Mouse (Mus musculus): ENCODE results near the gene Riok1.

The Riok1 gene

GRCm38 (mm10) chr13:38064854-38065663 lies 28.3 kb downstream of the Riok1 start:
- peak; percentile 23 to 24 for DNase-seq

GRCm38 (mm10) chr13:38070945-38071344 lies 34.1 kb downstream of the Riok1 start:
- no peak for DNase-seq

- DNase-seq = no peak
Observed at GRCm38 (mm10) chr13:38073374-38074307, 36.8 kb downstream of the Riok1 start.

- no peak for DNase-seq
Observed at GRCm38 (mm10) chr13:38074404-38074803, 37.6 kb downstream of the Riok1 start.

- DNase-seq = no peak
Observed at GRCm38 (mm10) chr13:38077113-38077512, 40.3 kb downstream of the Riok1 start.

GRCm38 (mm10) chr13:38078836-38079235 lies 42.0 kb downstream of the Riok1 start:
- no peak for DNase-seq

DNA sequence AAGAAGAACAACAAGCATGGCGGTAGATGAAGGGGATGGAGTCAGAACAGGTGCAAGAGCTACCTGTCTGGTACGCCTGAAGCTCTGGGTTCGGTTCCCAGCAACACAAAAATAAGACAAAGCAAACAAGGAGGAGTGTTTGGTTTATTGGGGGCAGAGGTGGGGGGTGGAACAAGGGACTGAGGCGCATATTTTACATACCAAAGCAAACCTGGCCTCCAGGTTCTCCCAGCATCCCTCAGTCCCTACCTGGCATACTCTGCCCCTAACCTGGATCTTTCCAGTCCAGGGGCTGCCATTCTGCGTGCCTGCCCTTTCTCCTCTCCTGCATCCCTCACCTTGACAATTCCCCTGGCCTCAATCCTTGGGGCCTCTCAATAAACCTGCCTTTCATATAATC lies 42.6 kb downstream of the Riok1 start:
- no peak for DNase-seq

- DNase-seq = no peak
Observed at GRCm38 (mm10) chr13:38080014-38080413, 43.2 kb downstream of the Riok1 start.

GRCm38 (mm10) chr13:38080725-38081124 lies 43.9 kb downstream of the Riok1 start:
- DNase-seq = no peak

DNA sequence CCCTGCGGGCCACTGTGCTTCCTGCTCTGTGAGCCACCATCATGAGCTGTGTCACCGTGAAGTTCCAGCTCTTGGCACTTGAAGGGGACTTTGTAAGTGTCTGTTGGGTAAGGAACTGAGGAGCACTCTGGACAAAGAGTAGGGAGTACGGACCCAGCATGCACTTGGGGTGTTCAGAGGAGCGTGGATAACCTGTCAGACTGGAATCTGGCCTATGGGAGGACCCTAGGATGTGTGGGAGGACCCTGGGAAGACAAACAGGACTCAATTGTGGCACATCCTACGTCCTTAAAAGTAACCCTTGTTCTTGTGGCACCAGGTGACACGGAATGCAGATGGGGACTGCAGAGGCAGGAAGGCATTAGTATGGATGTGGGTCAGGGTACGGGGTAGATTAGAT lies 44.4 kb downstream of the Riok1 start:
- no peak for DNase-seq

DNA sequence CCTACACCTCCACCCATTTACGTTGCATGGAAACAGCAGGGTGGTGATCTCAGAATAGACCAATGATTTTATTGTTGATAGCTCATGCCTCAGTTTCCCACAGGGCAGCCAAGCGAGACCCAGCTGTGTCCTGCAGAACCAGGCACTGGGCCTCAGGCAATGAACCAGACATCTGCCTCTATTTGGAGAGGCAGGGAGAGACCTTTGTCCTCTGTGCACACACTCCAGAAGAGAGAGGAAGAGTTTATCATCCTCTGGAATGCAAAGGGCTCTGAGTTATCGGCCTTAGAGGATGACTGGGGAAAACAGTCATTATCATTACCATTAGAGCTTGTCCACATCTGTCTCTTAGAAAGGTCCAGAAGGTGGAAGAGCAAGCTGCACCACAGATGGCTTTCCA lies 49.9 kb downstream of the Riok1 start:
- no peak for DNase-seq

- no peak for DNase-seq
Observed at GRCm38 (mm10) chr13:38088008-38088407, 51.2 kb downstream of the Riok1 start.

DNA sequence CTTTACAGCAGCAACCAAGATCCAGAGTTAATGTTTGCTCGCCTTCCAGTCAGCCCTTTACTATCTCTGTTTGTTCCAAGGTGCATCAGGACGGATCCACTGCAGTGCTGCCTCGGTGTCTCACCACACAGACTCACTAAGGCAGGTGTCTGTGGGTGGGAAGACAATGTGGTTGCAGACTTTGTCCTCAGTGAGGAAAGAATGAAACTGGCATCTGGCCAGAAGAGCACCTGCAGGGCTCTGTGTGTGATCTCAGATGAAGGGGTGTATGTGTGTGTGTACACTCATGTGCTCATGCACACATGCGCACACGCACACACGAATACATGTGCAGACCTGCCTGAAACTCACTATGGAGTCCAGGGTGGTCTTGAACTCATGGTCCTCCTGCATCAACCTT lies 52.7 kb downstream of the Riok1 start:
- no peak for DNase-seq

DNA sequence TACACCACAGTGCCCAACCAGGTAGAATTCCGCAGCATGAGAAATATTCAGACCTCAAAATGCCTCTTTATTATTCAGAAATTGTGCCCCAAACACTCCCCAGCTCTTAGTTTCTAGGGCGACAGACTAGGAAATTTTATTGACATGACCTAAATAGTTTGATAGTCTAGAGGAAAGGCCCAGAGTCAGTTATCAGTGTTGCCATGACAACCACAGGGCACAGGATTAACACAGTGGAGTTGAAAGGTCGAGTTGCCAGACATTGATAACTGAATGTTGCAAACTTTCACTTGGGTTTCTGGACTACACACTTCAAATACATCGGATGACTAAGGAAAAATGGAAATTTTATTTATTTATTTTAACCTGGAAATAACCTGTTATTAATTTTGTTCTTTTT lies 53.1 kb downstream of the Riok1 start:
- no peak for DNase-seq

DNA sequence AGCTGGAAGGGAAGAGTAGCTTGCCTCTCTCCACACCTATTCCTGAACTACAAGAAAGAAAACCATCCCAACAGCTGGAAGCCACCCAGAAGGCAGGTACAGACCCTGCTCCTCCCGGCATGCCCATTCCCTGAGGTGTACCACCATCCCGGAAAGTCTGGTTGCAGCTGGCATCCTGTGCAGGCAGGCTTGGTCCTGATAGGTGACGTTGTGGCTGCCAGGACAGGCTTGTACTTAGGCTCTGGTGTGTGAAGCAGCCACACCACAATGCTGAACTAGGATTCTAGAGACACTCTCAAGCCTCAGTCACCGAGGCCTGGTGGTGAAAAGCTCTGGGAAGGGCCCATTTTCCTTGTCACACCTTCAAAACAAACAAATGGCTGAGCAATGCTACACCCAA lies 59.4 kb downstream of the Riok1 start:
- no peak for DNase-seq

GRCm38 (mm10) chr13:38103406-38103805 lies 66.6 kb downstream of the Riok1 start:
- DNase-seq = no peak

- DNase-seq = no peak
Observed at GRCm38 (mm10) chr13:38104501-38104900, 67.7 kb downstream of the Riok1 start.

GRCm38 (mm10) chr13:38109081-38109480 lies 72.3 kb downstream of the Riok1 start:
- DNase-seq = no peak

Data from cerebellum, adult 18-20 months (tissue).